Mouse (Mus musculus) stomach, embryonic 15.5 days (tissue): ENCODE data around the gene Gal3st4. TPM values are rescaled to one million over a fixed set of nuclear protein-coding genes. Genes with fewer than 3 reads are reported as not detected.

Experiments used
- ATAC-seq: fragments of 200-750 bp; cut with Nextera tagmentation; 2 replicates; pipeline ENCODE4 v1.8.0; 2017; ENCODE audit warnings: low read depth, moderate number of reproducible peaks, moderate TSS enrichment; ENCODE audit not compliant: insufficient read depth, low FRiP score
- H3K27ac ChIP-seq: fragments of 300-500 bp; sonication (generic); 2 replicates; pipeline ENCODE4 v1.5.1; 2015; ENCODE audit warnings: mild to moderate bottlenecking, inconsistent platforms
- H3K27me3 ChIP-seq: fragments of 300-500 bp; sonication (generic); replicated peaks from 2 replicates; pipeline ENCODE4 v1.6.1; 2015; ENCODE audit warnings: inconsistent platforms
- H3K36me3 ChIP-seq: fragments of 300-500 bp; sonication (generic); 2 replicates; pipeline ENCODE4 v1.6.1; 2015; ENCODE audit warnings: inconsistent platforms
- H3K4me1 ChIP-seq: fragments of 300-500 bp; sonication (generic); 2 replicates; pipeline ENCODE4 v1.6.1; 2015; ENCODE audit warnings: inconsistent platforms
- H3K4me2 ChIP-seq: fragments of 300-500 bp; sonication (generic); 2 replicates; pipeline ENCODE4 v1.6.1; 2015; ENCODE audit warnings: mild to moderate bottlenecking, inconsistent platforms
- H3K4me3 ChIP-seq: fragments of 300-500 bp; sonication (generic); replicated peaks from 2 replicates; pipeline ENCODE4 v1.5.1; 2015; ENCODE audit warnings: inconsistent platforms
- H3K9ac ChIP-seq: fragments of 300-500 bp; sonication (generic); 2 replicates; pipeline ENCODE4 v1.6.1; 2015; ENCODE audit warnings: inconsistent platforms
- H3K9me3 ChIP-seq: fragments of 300-500 bp; sonication (generic); 2 replicates; pipeline ENCODE4 v1.6.1; 2016; ENCODE audit warnings: inconsistent platforms
- WGBS: fragments of 180-500 bp; shearing (Covaris S2); methylation state at CpG from one replicate; pipeline ENCODE4 v1.1.7; 2015; 5-methylcytosine and 5-hydroxymethylcytosine counted together
- polyA plus RNA-seq: library from polyadenylated mRNA; unstranded; fragments of >200 nt; fragmentation: Nextera tagmentation; extraction: Ambion mirVana; gene quantifications from 2 replicates; pipeline ENCODE4 v1.2.1, GENCODE M21; 2015

Gene Gal3st4
- polyA plus RNA-seq, 1 experiment from 2014 or later = 2.0 TPM

DNA sequence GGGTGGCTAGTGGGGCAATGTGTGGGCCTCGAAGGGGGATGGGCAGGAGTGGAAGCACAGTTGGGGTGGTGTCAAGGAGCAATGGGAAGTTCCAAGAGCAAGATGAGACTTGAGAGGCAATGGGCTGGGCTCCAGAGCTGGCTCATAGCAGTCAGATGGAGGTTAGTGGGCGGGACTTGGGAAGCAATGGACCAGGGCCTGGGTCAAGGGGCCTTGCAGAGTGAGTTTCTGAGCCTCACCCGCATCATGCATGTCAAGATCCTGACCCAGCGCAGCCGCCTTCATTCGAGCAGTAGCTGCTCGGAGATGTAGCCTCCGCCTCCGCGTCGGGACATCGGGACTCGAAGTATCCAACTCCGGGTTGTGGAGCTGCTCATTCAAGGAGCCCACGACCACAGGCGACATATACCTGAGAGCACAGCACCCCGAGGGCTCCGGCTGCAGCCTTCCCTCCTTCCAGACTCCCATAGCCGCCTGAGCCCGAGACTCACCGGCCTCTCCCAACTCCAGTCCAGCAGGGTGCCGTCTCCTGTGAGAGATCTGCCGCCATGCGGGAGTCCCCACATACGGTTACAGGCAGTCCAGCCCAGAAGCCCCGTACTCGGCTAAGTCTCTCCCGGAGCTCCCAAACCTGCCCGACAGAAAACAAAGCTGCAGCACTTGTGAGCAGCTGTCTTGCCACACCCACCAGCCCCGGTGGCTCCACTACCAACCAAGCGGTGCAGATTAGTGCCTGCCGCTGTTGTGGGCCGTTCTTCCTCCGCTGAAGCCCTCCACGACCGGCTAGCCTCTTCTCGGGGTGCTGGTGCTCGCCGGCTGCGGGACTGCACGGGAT is 2.8 kb upstream of the Gal3st4 start:
- ATAC-seq = no peak
- H3K9ac ChIP-seq = no peak overlapping the region
- no peaks in the 10 kb centered on the region for H3K27me3 ChIP-seq
- no peaks in the 10 kb centered on the region; the same call in 1 of the 2 replicates for H3K36me3 ChIP-seq
- H3K4me2 ChIP-seq = peak overlapping the region; percentile 42
- H3K9me3 ChIP-seq = no peaks in the 10 kb centered on the region
- H3K27ac ChIP-seq = peak overlapping the region; percentile 55
- no peak overlapping the region; the same call in 1 of the 2 replicates for H3K4me3 ChIP-seq
- peaks cover 32% of the 10 kb centered on the region for H3K4me1 ChIP-seq
- 34% methylated on average over 41 of the region's 41 CpGs for WGBS

DNA sequence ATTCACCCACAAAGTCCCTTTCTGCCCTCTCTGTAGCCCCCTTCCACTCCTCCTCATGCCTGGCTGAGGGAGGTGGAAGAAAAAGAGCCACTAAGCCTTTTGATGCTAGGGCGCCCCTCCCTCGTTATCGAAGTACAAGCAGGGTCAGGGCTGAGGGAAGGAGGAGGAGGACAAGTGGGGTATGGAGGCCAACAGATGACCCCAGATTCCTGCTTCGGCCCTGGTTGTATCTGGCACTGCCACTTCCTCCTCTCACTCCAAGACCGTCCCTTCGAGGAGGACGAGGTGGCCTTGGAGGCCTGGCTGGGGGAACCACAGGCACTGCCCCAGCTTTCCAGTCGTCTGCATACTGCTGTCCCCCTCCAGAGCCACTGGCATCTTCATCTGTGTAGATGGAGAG is 1.5 kb upstream of the Gal3st4 start:
- no peak for ATAC-seq
- H3K4me2 ChIP-seq = no peak overlapping the region
- no peak overlapping the region for H3K27ac ChIP-seq
- H3K9me3 ChIP-seq = no peaks in the 10 kb centered on the region
- H3K4me1 ChIP-seq = peaks cover 27% of the 10 kb centered on the region
- no peak overlapping the region for H3K4me3 ChIP-seq
- WGBS = 81% methylated on average over 8 of the region's 8 CpGs
- H3K36me3 ChIP-seq = no peaks in the 10 kb centered on the region; the same call in 1 of the 2 replicates
- H3K9ac ChIP-seq = no peak overlapping the region
- H3K27me3 ChIP-seq = no peaks in the 10 kb centered on the region

DNA sequence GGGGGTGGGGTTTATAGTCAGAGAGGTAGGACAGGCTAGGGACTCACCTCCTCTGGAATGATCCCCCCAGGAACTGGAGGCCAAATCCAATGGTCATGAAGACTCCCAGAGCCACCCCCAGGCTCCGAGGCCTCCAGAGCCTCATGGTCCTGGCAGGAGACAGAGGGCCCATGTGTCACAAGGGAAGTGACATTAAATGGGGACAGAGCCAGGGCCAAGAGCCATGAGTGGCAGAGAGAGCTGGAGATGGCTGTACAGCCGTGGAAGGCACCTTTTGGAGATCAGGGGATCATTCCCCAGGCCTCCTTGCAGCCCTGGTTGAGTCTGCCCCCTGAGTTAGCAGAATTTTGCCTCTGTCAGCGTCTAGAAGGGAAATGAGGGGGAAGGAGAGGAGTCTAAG is 1.4 kb downstream of the Gal3st4 start:
- Histone ChIP-seq H3K4me2 (no peak overlapping the region), H3K27ac (no peak overlapping the region), H3K36me3 (no peaks in the 10 kb centered on the region), H3K27me3 (no peaks in the 10 kb centered on the region), H3K9ac (no peak overlapping the region), H3K9me3 (no peaks in the 10 kb centered on the region), H3K4me1 (peaks cover 16% of the 10 kb centered on the region), H3K4me3 (no peak overlapping the region)
- no peak for ATAC-seq
- 62% methylated on average over 3 of the region's 3 CpGs for WGBS

DNA sequence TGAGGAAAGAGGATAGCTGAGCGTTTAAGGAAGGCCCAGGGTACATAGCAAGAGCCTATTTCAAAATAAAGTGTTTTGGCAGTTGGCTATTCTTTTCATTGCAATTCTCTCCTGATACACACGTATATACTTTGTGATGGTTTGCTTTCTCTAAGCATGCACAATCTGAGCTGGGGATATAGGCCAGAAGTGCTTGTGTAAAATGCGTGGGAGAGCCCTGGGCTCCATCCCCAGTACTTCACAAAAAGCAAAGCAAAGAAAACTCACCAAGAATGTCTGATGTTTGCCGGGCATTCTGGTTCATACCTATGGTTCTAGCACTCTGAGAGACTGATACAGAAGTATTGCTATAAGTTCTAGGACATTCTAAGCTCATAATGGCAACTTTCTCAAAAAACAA is 3.7 kb downstream of the Gal3st4 start:
- no peaks in the 10 kb centered on the region for H3K9me3 ChIP-seq
- 74% methylated on average over 4 of the region's 4 CpGs for WGBS
- H3K4me2 ChIP-seq = no peak overlapping the region
- no peaks in the 10 kb centered on the region for H3K36me3 ChIP-seq
- H3K27me3 ChIP-seq = no peaks in the 10 kb centered on the region
- H3K9ac ChIP-seq = no peak overlapping the region
- peaks cover 16% of the 10 kb centered on the region for H3K4me1 ChIP-seq
- H3K27ac ChIP-seq = no peak overlapping the region
- no peak overlapping the region for H3K4me3 ChIP-seq
- no peak for ATAC-seq

DNA sequence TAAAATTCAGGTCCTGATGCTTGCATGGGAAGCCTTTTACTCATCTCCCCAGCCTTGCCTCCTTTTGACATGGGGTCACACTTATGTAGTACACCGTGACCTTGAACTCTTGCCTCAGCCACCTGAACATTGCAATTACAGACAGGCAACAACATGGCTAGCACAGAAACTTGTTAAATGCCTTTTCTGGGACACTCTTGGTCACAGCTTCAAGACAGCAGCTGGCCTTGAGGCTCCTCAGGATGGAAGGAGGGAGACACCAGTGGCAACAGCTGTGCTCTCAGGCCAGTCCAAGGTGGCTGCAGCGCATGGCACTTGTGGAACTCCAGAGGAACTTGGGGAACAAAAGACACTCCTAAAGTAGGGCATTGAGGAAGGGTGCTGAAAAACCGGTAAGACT is 5.5 kb downstream of the Gal3st4 start:
- H3K4me1 ChIP-seq = peaks cover 19% of the 10 kb centered on the region
- H3K4me3 ChIP-seq = no peak overlapping the region
- 0 out of 2 replicates have a peak, but pooled peaks cover under 1% of the 10 kb centered on the region for H3K36me3 ChIP-seq
- H3K9ac ChIP-seq = no peak overlapping the region
- ATAC-seq = no peak
- no peaks in the 10 kb centered on the region for H3K27me3 ChIP-seq
- no peak overlapping the region for H3K4me2 ChIP-seq
- no peaks in the 10 kb centered on the region for H3K9me3 ChIP-seq
- 87% methylated on average over 3 of the region's 3 CpGs for WGBS
- H3K27ac ChIP-seq = no peak overlapping the region

DNA sequence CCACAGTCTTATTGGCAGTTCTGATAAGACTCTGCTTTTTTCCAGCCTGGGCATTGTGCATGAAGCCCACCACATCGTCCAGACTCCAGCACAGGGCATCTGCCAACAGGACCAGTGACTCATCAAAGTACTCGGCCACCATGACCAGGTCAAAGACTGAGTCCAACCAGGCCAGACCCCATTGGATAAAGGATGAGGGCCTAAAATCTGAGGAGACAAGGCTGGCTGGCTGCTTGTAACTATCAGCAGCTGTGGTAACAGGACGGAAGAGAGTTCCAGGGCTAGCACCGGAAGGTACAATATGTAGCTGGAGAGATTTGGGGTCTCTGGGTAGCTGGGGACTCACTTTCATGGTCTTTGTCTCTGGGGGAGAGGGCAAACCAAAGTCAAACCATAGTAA is 6.9 kb downstream of the Gal3st4 start:
- ATAC-seq = no peak
- H3K9ac ChIP-seq = no peak overlapping the region
- no peaks in the 10 kb centered on the region for H3K9me3 ChIP-seq
- H3K27ac ChIP-seq = no peak overlapping the region
- H3K4me1 ChIP-seq = peaks cover 20% of the 10 kb centered on the region
- no peaks in the 10 kb centered on the region for H3K27me3 ChIP-seq
- whole genome bisulfite sequencing = 93% methylated on average over 4 of the region's 4 CpGs
- H3K4me2 ChIP-seq = no peak overlapping the region
- 0 out of 2 replicates have a peak, but pooled peaks cover 9% of the 10 kb centered on the region for H3K36me3 ChIP-seq
- no peak overlapping the region for H3K4me3 ChIP-seq

DNA sequence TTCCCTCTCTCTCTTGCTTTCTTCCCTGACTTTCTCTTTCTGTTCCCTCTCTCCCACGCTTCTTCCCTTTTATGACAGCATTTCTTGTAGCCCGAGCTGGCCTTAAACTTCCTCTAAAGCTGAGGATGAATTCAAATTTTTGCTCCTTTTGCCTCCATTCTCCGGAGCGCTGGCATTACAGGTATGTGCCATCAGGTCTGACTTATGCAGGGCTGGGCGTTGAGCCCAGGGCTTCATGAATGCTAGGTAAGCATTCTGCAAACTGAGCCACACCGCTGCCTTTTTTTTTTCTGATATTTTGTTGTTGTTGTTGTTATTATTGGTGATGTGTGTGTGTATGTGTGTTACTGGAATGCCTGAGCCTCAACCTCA is 8.4 kb downstream of the Gal3st4 start:
- peak overlapping the region; percentile 78 for H3K9ac ChIP-seq
- 8% methylated on average over 6 of the region's 6 CpGs for WGBS
- peak overlapping the region; percentile 79 for H3K27ac ChIP-seq
- peaks cover 20% of the 10 kb centered on the region for H3K4me1 ChIP-seq
- peak overlapping the region; percentile 77 for H3K4me2 ChIP-seq
- no peak for ATAC-seq
- H3K9me3 ChIP-seq = no peaks in the 10 kb centered on the region
- no peaks in the 10 kb centered on the region for H3K27me3 ChIP-seq
- H3K36me3 ChIP-seq = peaks cover 14% of the 10 kb centered on the region; the same call in 1 of the 2 replicates
- H3K4me3 ChIP-seq = peak overlapping the region; percentile 78

DNA sequence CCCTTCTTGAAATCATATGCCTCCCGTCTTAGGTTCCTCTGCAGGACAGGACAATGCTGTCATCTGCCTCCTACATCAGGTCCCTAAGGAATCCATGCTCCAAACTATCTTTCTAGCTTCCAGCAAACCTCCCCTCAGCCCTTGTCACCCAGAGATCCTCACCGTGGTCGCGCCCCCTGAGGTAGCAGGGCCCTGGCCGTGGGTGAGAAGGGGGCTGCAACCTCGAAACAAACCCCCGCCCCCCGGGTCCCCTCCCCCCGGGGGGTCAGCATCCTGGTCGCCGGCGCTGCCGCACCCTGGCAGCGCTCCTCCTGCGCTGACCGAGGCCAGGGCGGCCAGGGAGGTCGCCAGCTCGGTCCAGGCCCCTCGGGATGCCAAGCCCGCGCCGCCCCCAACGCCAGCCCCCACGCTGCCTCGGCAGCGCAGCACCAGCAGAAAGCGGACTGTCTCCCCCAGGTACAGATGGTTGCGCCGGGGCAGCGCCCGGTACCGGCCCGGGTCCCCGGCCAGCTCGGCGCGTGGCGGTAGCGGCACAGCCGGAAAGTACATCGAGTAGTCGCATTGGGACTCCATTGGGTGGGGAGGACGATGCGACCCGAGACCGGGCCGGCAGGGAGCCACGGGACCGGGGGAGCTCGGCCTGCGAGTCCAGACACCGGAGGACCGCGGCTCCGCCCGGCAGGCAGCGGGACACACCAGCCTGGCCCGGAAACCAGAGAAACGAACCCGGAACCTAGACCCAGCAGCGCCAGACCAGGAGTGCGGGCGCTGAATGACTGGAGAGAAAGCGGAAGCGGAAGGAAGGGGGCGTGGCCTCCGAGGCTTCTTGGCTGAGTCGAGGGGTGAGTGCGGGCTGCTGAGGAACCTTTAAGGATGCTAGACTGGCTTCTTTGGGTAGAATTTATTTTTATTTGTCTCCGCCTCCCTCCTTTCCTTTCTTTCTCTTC is 9.1 kb downstream of the Gal3st4 start, which contains the start of gene BC037034:
Gene BC037034 (minus strand): TSS at position 774 of the 947 bp plus-strand sequence.
- Histone ChIP-seq H3K9ac (peak within 1 kb of the TSS; percentile 78), H3K9me3 (no peaks in the 10 kb centered on the region), H3K4me1 (peaks cover 20% of the 10 kb centered on the region), H3K4me3 (peak within 1 kb of the TSS; percentile 78), H3K27ac (peak within 1 kb of the TSS; percentile 79), H3K36me3 (peaks cover 20% of the 10 kb centered on the region; the same call in 1 of the 2 replicates), H3K27me3 (no peaks in the 10 kb centered on the region), H3K4me2 (peak within 1 kb of the TSS; percentile 77)
- ATAC-seq = peak; percentile 80
- under 1% methylated on average over 69 of the region's 71 CpGs for WGBS

DNA sequence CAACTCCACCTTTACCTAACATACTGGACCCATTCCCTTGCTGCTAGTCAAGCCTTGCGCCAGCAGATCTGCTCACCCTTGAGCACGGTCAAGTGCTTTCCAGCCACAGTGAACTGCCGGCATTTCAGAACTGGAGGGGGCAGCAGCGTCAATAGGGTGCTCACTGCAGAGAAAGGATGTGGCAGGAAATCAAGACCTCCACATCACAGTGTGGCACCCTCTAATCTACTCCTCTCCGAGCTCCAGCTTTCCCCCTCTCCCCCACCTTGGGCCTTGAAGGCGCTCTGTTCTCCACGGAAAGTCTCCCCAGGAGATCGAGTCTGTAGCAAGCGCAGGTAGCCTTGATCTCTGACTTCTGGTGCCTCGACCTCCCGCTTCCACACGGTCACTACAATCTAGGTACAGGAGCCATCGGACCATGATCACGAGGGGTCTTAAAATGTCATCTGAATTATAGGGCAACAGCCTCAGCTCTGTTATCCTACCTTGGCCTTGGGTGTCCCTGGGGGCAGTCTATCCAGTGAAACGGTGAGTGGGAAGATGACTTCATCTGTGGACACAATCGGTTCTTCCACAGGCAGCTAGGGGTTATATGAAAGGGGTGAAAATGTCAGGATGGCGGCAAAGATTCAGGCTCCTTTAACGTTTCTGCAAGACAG is 9.9 kb downstream of the Gal3st4 start:
- peaks cover 21% of the 10 kb centered on the region; the same call in 1 of the 2 replicates for H3K36me3 ChIP-seq
- H3K9me3 ChIP-seq = no peaks in the 10 kb centered on the region
- H3K27me3 ChIP-seq = no peaks in the 10 kb centered on the region
- peaks cover 20% of the 10 kb centered on the region for H3K4me1 ChIP-seq
- 58% methylated on average over 18 of the region's 18 CpGs for WGBS
- no peak for ATAC-seq
- H3K4me2 ChIP-seq = peak overlapping the region; percentile 77
- H3K9ac ChIP-seq = peak overlapping the region; percentile 78
- peak overlapping the region; percentile 78 for H3K4me3 ChIP-seq
- no peak overlapping the region for H3K27ac ChIP-seq

DNA sequence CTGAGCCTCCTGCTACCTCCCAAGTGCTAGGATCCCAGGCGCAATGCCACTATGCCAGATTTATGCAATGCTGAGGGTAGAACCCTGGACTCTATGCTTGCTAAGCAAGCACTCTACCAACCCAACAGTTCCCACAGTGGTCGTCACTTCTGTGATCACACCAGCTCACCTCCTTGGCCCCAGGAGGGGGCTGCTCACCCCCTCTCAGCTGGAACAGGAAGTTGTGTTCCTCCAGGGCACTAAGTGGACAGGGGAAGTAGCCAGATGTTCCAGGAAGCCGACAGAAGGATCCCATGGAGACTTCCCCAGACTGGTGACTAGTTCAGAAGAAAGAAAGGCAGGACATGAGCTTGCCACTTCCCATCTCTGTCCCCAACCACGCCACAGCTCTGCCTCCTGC is 10.6 kb downstream of the Gal3st4 start:
- Histone ChIP-seq H3K27ac (no peak overlapping the region), H3K9ac (no peak overlapping the region), H3K27me3 (no peaks in the 10 kb centered on the region), H3K4me2 (0 out of 2 replicates have a peak overlapping the region, but pooled peaks have one; percentile 77), H3K9me3 (no peaks in the 10 kb centered on the region), H3K4me1 (peaks cover 20% of the 10 kb centered on the region), H3K4me3 (peak overlapping the region; percentile 78; the same call in 1 of the 2 replicates), H3K36me3 (peaks cover 21% of the 10 kb centered on the region; the same call in 1 of the 2 replicates)
- no peak for ATAC-seq
- WGBS = 68% methylated on average over 4 of the region's 4 CpGs

DNA sequence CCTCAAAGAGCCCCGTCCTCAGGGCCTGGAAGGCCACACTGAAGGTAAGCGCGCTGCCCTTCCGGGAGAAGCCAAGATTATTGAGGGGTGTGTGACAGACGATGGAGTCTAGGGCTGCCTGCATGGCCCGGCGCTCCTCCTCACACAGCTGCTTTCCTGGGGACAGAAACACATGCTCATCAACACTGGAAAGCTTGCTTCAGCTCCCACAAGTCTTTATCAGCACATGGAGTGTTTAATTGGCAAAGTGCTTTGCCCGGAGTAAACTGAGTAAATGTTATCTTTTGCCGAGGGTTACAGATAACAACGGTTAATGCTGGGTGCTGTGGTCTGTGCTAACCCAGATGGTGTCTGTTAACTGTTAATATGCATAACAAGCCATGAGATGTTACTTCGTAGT is 11.8 kb downstream of the Gal3st4 start:
- Histone ChIP-seq H3K36me3 (peaks cover 21% of the 10 kb centered on the region; the same call in 1 of the 2 replicates), H3K27me3 (no peaks in the 10 kb centered on the region), H3K9ac (no peak overlapping the region), H3K27ac (no peak overlapping the region), H3K4me1 (peaks cover 27% of the 10 kb centered on the region), H3K4me2 (no peak overlapping the region), H3K9me3 (no peaks in the 10 kb centered on the region), H3K4me3 (no peak overlapping the region)
- no peak for ATAC-seq
- 67% methylated on average over 11 of the region's 11 CpGs for WGBS
